Mouse (Mus musculus): ENCODE measurements around the gene Ppp2r5d. TPM values are rescaled to one million over a fixed set of nuclear protein-coding genes. Genes with fewer than 3 reads are reported as not detected.

Ppp2r5d gene
- polyA plus RNA-seq, 1 experiment from 2014 or later, result 73.9 TPM

DNA sequence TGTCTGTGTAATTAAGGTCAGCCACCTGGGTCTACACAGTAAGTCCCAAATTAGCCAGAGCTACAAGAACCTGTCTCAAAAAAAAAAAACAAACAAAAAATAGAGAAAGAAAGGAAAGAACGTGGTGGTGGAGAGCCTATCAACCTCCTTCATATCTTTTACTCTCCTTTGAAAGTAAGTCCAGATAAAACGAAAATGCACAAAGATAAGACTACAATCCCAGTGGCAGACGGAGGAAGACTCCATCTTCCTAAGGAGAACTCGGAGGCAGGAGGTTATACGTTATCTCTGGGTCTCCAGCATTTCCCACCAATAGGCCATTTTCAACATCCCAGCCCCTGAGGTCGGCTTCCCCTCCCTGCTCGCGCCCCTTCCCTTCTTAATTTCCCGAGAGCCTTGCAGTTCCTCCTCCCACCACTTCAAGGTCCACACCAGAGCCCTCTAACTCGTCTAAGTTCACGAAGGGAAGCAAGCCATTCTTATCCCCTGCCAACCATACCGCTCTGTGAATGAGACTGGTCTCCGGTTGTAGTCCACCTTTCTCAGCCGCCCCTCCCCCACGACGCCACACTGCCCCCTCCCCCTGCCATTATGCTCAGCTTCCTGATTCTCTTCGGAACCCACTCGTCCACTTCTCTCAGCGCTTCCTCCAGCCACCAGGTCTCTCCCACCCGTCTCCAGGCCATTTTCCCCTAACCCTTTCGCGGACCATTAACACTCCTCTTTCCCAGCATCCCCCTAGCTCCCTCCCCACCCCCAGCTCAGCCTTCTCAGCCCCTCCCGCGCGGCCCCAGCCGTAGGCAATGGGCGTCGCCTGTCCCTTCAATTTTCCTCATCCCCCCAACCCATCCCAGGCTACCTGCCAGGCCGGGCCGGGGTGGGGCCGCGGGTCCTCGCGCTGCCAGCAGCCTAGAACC lies 24.8 kb downstream of the Ppp2r5d start:
- ATAC-seq, result peak; percentile 15
- DNase-seq (ENCODE audit: low spot score), result peak; percentile 61
- peak overlapping the region; percentile 77 for H3K4me2 ChIP-seq (ENCODE audit: low read length)
- peak overlapping the region; percentile 80 for H3K4me3 ChIP-seq (ENCODE audit: low read depth, low read length)
- H3K27ac ChIP-seq (ENCODE audit: low read depth, low read length), result peak overlapping the region; percentile 80
- H3K4me1 ChIP-seq (ENCODE audit: control insufficient read depth, insufficient read depth, low read length), result peaks cover 18% of the 10 kb centered on the region
- peak overlapping the region; percentile 76 for H3K9ac ChIP-seq (ENCODE audit: low read length)
- H3K27me3 ChIP-seq (replicated peaks; ENCODE audit: control insufficient read depth, insufficient read depth, low read length), result no peaks in the 10 kb centered on the region
- H3K9me3 ChIP-seq (replicated peaks; ENCODE audit: control insufficient read depth, low read length), result no peaks in the 10 kb centered on the region
- H3K36me3 ChIP-seq (ENCODE audit: control insufficient read depth, insufficient read depth, low read length), result peaks cover 58% of the 10 kb centered on the region
- WGBS, result 1% methylated on average over 34 of the region's 34 CpGs

- H3K27me3 ChIP-seq (replicated peaks; ENCODE audit: control insufficient read depth, insufficient read depth, low read length), result no peaks in the 10 kb centered on the region
- H3K36me3 ChIP-seq (ENCODE audit: control insufficient read depth, insufficient read depth, low read length), result peaks cover 50% of the 10 kb centered on the region
- H3K4me3 ChIP-seq (ENCODE audit: low read depth, low read length), result peak overlapping the region; percentile 80; the same call in 1 of the 2 replicates
- no peaks in the 10 kb centered on the region for H3K9me3 ChIP-seq (replicated peaks; ENCODE audit: control insufficient read depth, low read length)
- H3K4me1 ChIP-seq (ENCODE audit: control insufficient read depth, insufficient read depth, low read length), result peaks cover 18% of the 10 kb centered on the region
- H3K9ac ChIP-seq (ENCODE audit: low read length), result peak overlapping the region; percentile 76
- no peak overlapping the region for H3K27ac ChIP-seq (ENCODE audit: low read depth, low read length)
- DNase-seq (ENCODE audit: low spot score), result no peak
- no peak for ATAC-seq
- peak overlapping the region; percentile 77 for H3K4me2 ChIP-seq (ENCODE audit: low read length)
- 70% methylated on average over 9 of the region's 9 CpGs for WGBS
Measured at GRCm38 (mm10) chr17:46678911-46679310, 26.0 kb downstream of the Ppp2r5d start.

- Histone ChIP-seq H3K4me3 (ENCODE audit: low read depth, low read length) (peak within 1 kb of the TSS; percentile 80), H3K4me1 (ENCODE audit: control insufficient read depth, insufficient read depth, low read length) (peaks cover 21% of the 10 kb centered on the region), H3K27ac (ENCODE audit: low read depth, low read length) (no peak within 1 kb of the TSS), H3K9ac (ENCODE audit: low read length) (peak within 1 kb of the TSS; percentile 76), H3K36me3 (ENCODE audit: control insufficient read depth, insufficient read depth, low read length) (peaks cover 45% of the 10 kb centered on the region), H3K4me2 (ENCODE audit: low read length) (peak within 1 kb of the TSS; percentile 77), H3K27me3 (replicated peaks; ENCODE audit: control insufficient read depth, insufficient read depth, low read length) (no peaks in the 10 kb centered on the region), H3K9me3 (replicated peaks; ENCODE audit: control insufficient read depth, low read length) (no peaks in the 10 kb centered on the region)
- DNase-seq (ENCODE audit: low spot score) (no peak), ATAC-seq (no peak)
- 92% methylated on average over 8 of the region's 9 CpGs for WGBS
Measured at GRCm38 (mm10) chr17:46678416-46678815, 26.5 kb downstream of the Ppp2r5d start, which contains the start of gene Mea1. Mea1 (plus strand) TSS chr17:46678793.

- H3K36me3 ChIP-seq (ENCODE audit: control insufficient read depth, insufficient read depth, low read length), result peaks cover 56% of the 10 kb centered on the region
- peak overlapping the region; percentile 91 for H3K4me2 ChIP-seq (ENCODE audit: low read length)
- ATAC-seq, result peak; percentile 28
- H3K9ac ChIP-seq (ENCODE audit: low read length), result peak overlapping the region; percentile 3; the same call in 1 of the 2 replicates
- peak overlapping the region; percentile 10 for H3K27ac ChIP-seq (ENCODE audit: low read depth, low read length)
- DNase-seq (ENCODE audit: low spot score), result no peak
- no peaks in the 10 kb centered on the region for H3K27me3 ChIP-seq (replicated peaks; ENCODE audit: control insufficient read depth, insufficient read depth, low read length)
- H3K9me3 ChIP-seq (replicated peaks; ENCODE audit: control insufficient read depth, low read length), result no peaks in the 10 kb centered on the region
- WGBS, result 24% methylated on average over 15 of the region's 15 CpGs
- peaks cover 15% of the 10 kb centered on the region for H3K4me1 ChIP-seq (ENCODE audit: control insufficient read depth, insufficient read depth, low read length)
- peak overlapping the region; percentile 67 for H3K4me3 ChIP-seq (ENCODE audit: low read depth, low read length)
Measured at GRCm38 (mm10) chr17:46674530-46675283, 30.2 kb downstream of the Ppp2r5d start.

GRCm38 (mm10) chr17:46673850-46674529 lies 30.9 kb downstream of the Ppp2r5d start, which contains the start of gene Rrp36:
Rrp36 (minus strand) TSS chr17:46674352.
- H3K36me3 ChIP-seq (ENCODE audit: control insufficient read depth, insufficient read depth, low read length), result peaks cover 63% of the 10 kb centered on the region

GRCm38 (mm10) chr17:46669911-46670310 lies 35.0 kb downstream of the Ppp2r5d start:
- no peak for ATAC-seq
- no peak for DNase-seq (ENCODE audit: low spot score)
- H3K9ac ChIP-seq (ENCODE audit: low read length), result no peak overlapping the region
- H3K4me2 ChIP-seq (ENCODE audit: low read length), result no peak overlapping the region
- H3K9me3 ChIP-seq (replicated peaks; ENCODE audit: control insufficient read depth, low read length), result no peaks in the 10 kb centered on the region
- no peak overlapping the region for H3K27ac ChIP-seq (ENCODE audit: low read depth, low read length)
- peaks cover 6% of the 10 kb centered on the region; the same call in 1 of the 2 replicates for H3K4me1 ChIP-seq (ENCODE audit: control insufficient read depth, insufficient read depth, low read length)
- no peak overlapping the region for H3K4me3 ChIP-seq (ENCODE audit: low read depth, low read length)
- H3K27me3 ChIP-seq (replicated peaks; ENCODE audit: control insufficient read depth, insufficient read depth, low read length), result no peaks in the 10 kb centered on the region
- WGBS, result 96% methylated on average over 10 of the region's 10 CpGs
- H3K36me3 ChIP-seq (ENCODE audit: control insufficient read depth, insufficient read depth, low read length), result peaks cover 60% of the 10 kb centered on the region

More at GRCm38 (mm10) chr17:46673850-46674529, 30.9 kb downstream of the Ppp2r5d start, which contains the start of gene Rrp36:
- Histone ChIP-seq H3K27ac (ENCODE audit: low read depth, low read length) (peak within 1 kb of the TSS; percentile 49), H3K27me3 (replicated peaks; ENCODE audit: control insufficient read depth, insufficient read depth, low read length) (no peaks in the 10 kb centered on the region), H3K9ac (ENCODE audit: low read length) (peak within 1 kb of the TSS; percentile 74), H3K4me2 (ENCODE audit: low read length) (peak within 1 kb of the TSS; percentile 91), H3K4me1 (ENCODE audit: control insufficient read depth, insufficient read depth, low read length) (peaks cover 8% of the 10 kb centered on the region), H3K9me3 (replicated peaks; ENCODE audit: control insufficient read depth, low read length) (no peaks in the 10 kb centered on the region), H3K4me3 (ENCODE audit: low read depth, low read length) (peak within 1 kb of the TSS; percentile 67)
- peak; percentile 96 for DNase-seq (ENCODE audit: low spot score)
- under 1% methylated on average over 43 of the region's 43 CpGs for WGBS
- ATAC-seq, result peak; percentile 95

DNA sequence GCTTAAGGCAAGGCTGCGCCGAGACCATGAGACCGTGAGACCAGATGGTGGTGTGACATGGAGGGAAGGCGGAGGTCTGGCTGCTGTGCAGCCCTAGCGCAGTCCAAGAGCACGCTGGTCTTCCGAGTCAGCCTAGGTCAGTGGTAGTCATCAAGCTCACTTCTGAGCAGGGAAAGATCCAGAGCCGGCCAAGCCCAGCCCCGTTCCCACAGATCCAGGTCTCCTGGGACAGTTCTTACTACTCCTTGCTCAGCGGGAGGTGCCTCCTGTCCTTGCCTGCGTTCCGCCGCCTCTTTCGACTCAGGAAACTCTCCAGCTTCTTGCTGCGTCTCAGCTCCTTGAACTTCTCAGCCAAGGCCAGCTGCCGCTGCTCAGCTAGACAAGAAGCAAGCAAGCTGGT lies 37.2 kb downstream of the Ppp2r5d start:
- Histone ChIP-seq H3K4me3 (ENCODE audit: low read depth, low read length) (no peak overlapping the region), H3K4me2 (ENCODE audit: low read length) (no peak overlapping the region)
- no peak for ATAC-seq

DNA sequence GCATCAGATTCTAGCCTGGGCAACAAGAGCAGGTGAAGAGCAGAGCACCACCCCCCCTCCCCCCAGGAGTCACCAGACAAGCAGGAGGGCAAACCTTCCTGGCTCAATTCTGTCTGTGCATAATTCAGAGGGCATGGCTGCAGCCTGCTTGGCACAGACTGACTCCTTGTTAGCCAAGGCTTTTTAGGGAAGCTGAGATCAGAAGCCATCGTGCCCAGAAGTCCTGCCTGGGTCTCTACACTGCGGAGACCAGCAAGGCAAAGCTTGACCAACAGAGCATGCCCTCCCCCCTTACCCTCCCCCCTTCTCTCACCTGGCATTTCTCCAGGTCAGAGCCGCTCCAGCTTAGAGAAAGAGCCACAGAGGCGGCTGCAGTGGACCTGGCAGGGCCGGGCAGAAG lies 42.2 kb downstream of the Ppp2r5d start:
- H3K4me1 ChIP-seq (ENCODE audit: control insufficient read depth, insufficient read depth, low read length), result no peaks in the 10 kb centered on the region
- H3K27ac ChIP-seq (ENCODE audit: low read depth, low read length), result no peak overlapping the region
- peaks cover 92% of the 10 kb centered on the region for H3K36me3 ChIP-seq (ENCODE audit: control insufficient read depth, insufficient read depth, low read length)
- H3K4me2 ChIP-seq (ENCODE audit: low read length), result no peak overlapping the region
- H3K9me3 ChIP-seq (replicated peaks; ENCODE audit: control insufficient read depth, low read length), result no peaks in the 10 kb centered on the region
- H3K9ac ChIP-seq (ENCODE audit: low read length), result no peak overlapping the region
- no peak for ATAC-seq
- WGBS, result 89% methylated on average over 5 of the region's 5 CpGs
- no peak overlapping the region for H3K4me3 ChIP-seq (ENCODE audit: low read depth, low read length)
- H3K27me3 ChIP-seq (replicated peaks; ENCODE audit: control insufficient read depth, insufficient read depth, low read length), result no peaks in the 10 kb centered on the region
- DNase-seq (ENCODE audit: low spot score), result no peak

More for the DNA sequence above, 37.2 kb downstream of the Ppp2r5d start:
- Histone ChIP-seq H3K9me3 (replicated peaks; ENCODE audit: control insufficient read depth, low read length) (no peaks in the 10 kb centered on the region), H3K36me3 (ENCODE audit: control insufficient read depth, insufficient read depth, low read length) (peaks cover 80% of the 10 kb centered on the region), H3K9ac (ENCODE audit: low read length) (no peak overlapping the region), H3K4me1 (ENCODE audit: control insufficient read depth, insufficient read depth, low read length) (no peaks in the 10 kb centered on the region), H3K27me3 (replicated peaks; ENCODE audit: control insufficient read depth, insufficient read depth, low read length) (no peaks in the 10 kb centered on the region), H3K27ac (ENCODE audit: low read depth, low read length) (no peak overlapping the region)
- no peak for DNase-seq (ENCODE audit: low spot score)
- 98% methylated on average over 16 of the region's 16 CpGs for WGBS

All from forebrain, embryonic 14.5 days (tissue).